Mouse (Mus musculus): Measurements from ENCODE around the gene Cdkl5.

Cdkl5 gene

GRCm38 (mm10) chrX:160994543-160995121, at the start of gene Cdkl5:
TSS of gene Cdkl5 (minus strand) at chrX:160994704.
- peak; percentile 79 for DNase-seq (ENCODE audit: low read depth, low spot score)

GRCm38 (mm10) chrX:161033235-161033803, 38.8 kb upstream of the Cdkl5 start:
- no peak for DNase-seq (ENCODE audit: low read depth, low spot score)

- no peak for DNase-seq (ENCODE audit: low read depth, low spot score)
Measured at GRCm38 (mm10) chrX:161032423-161032822, 37.9 kb upstream of the Cdkl5 start.

- no peak for DNase-seq (ENCODE audit: low read depth, low spot score)
Measured at GRCm38 (mm10) chrX:161030233-161030632, 35.7 kb upstream of the Cdkl5 start.

GRCm38 (mm10) chrX:161024475-161024874, 30.0 kb upstream of the Cdkl5 start:
- no peak for DNase-seq (ENCODE audit: low read depth, low spot score)

- no peak for DNase-seq (ENCODE audit: low read depth, low spot score)
Measured at GRCm38 (mm10) chrX:161021548-161021947, 27.0 kb upstream of the Cdkl5 start.

- DNase-seq (ENCODE audit: low read depth, low spot score), result no peak
Measured at GRCm38 (mm10) chrX:161018179-161018578, 23.7 kb upstream of the Cdkl5 start.

GRCm38 (mm10) chrX:161006272-161006671, 11.8 kb upstream of the Cdkl5 start:
- DNase-seq (ENCODE audit: low read depth, low spot score), result no peak

- no peak for DNase-seq (ENCODE audit: low read depth, low spot score)
Measured at GRCm38 (mm10) chrX:160996051-160996450, 1.5 kb upstream of the Cdkl5 start.

GRCm38 (mm10) chrX:160995131-160995667, 695 bp upstream of the Cdkl5 start:
- DNase-seq (ENCODE audit: low read depth, low spot score), result no peak

GRCm38 (mm10) chrX:160993749-160994539, 560 bp downstream of the Cdkl5 start:
- DNase-seq (ENCODE audit: low read depth, low spot score), result no peak

- no peak for DNase-seq (ENCODE audit: low read depth, low spot score)
Measured at GRCm38 (mm10) chrX:160992703-160993102, 1.8 kb downstream of the Cdkl5 start.

GRCm38 (mm10) chrX:160990276-160990675, 4.2 kb downstream of the Cdkl5 start:
- DNase-seq (ENCODE audit: low read depth, low spot score), result no peak

GRCm38 (mm10) chrX:160977919-160978318, 16.6 kb downstream of the Cdkl5 start:
- no peak for DNase-seq (ENCODE audit: low read depth, low spot score)

GRCm38 (mm10) chrX:160971991-160972545, 22.4 kb downstream of the Cdkl5 start:
- DNase-seq (ENCODE audit: low read depth, low spot score), result no peak

GRCm38 (mm10) chrX:160958593-160959131, 35.8 kb downstream of the Cdkl5 start:
- DNase-seq (ENCODE audit: low read depth, low spot score), result no peak

GRCm38 (mm10) chrX:160949583-160949982, 44.9 kb downstream of the Cdkl5 start:
- DNase-seq (ENCODE audit: low read depth, low spot score), result no peak

GRCm38 (mm10) chrX:160944722-160945121, 49.8 kb downstream of the Cdkl5 start:
- DNase-seq (ENCODE audit: low read depth, low spot score), result no peak

- DNase-seq (ENCODE audit: low read depth, low spot score), result no peak
Measured at GRCm38 (mm10) chrX:160935541-160935940, 59.0 kb downstream of the Cdkl5 start.

GRCm38 (mm10) chrX:160930656-160931055, 63.8 kb downstream of the Cdkl5 start:
- no peak for DNase-seq (ENCODE audit: low read depth, low spot score)

GRCm38 (mm10) chrX:160928870-160929269, 65.6 kb downstream of the Cdkl5 start:
- no peak for DNase-seq (ENCODE audit: low read depth, low spot score)
